Mouse (Mus musculus): ENCODE measurements around the gene Vmn1r225.
"Not testable (repeated sequence)": the region's sequence is repeated elsewhere in the genome, so short reads cannot be mapped to it uniquely, and the experiment has no call there.

Vmn1r225 gene

DNA sequence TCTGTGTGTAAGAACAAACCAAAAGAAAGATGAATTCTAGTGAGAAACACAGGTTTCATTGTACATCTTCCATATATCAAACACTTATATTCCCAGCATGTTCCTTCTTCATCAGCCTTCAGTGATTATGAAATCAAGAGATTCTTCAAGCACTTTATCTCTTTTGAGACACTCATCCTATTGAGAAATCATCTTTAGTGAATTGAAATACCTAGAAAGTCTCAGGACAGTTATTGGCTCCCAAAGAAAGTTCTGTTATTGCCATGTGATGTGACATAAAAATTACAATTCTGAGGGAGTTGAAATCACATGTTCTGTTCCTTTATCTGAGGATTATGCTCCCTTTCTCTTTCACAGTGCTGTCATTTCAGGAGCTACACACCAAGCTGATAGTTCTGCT lies at the start of gene Vmn1r225:
TSS of gene Vmn1r225 (plus strand) at position 301 of the 400 bp plus-strand sequence.
- no peak for DNase-seq

DNA sequence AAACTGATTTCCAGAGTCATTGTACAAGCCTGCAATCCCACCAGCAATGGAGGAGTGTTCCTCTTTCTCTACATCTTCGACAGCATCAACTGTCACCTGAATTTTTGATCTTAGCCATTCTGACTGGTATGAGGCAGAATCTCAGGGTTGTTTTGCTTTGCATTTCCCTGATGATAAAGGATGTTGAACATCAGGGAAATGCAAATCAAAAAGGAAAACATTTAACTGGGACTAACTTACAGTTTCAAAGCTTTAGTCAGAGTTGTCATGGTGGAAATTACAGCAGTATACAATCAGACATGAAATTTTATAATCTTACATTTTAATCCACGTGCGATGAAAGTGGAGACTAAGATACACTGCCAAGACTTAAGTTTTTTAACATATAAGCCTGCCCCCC lies 24.6 kb upstream of the Vmn1r225 start:
- DNase-seq: no peak

DNA sequence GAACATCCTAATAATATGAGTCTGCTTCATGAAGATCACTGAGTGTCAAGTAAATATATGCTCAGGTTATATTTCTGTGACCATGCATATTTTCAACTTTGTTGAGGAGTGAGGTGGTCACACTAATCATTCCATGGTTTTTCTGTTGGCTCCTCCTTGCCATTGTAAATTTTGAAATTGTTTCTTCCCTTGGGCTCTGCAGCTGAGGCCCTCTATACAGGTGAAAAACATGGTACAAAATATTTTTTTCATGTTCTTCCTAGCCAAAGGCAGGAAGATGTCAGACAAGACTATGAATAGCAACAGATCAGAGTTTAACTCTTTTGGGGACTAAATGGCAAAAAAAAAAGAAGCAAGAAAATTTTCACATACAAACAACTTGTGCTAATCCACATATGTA lies 16.7 kb upstream of the Vmn1r225 start, which contains the start of gene Vmn2r108:
TSS of gene Vmn2r108 (minus strand) at position 101 of the 400 bp plus-strand sequence.
- no peak for DNase-seq

DNA sequence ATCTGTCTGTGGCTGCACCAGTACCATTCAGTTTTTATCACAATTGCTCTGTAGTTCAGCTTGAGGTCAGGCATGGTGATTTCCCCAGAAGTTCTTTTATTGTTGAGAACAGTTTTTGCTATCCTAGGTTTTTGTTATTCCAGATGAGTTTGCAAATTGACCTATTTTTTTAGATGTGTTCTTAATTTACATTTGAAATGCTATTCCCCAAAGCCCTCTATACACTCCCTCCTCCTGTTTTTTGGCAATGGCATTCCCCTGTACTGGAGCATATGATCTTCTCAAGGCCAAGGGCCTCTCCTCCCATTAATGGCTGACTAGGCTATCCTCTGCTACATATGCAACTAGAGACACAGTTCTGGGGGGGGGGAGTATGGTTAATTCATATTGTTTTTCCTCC lies 10.3 kb downstream of the Vmn1r225 start:
- not testable (repeated sequence) for DNase-seq

Data from kidney, postnatal 4 days (tissue).